Mouse (Mus musculus) natural killer cell, adult 2 months (primary cell): ENCODE measurements around the gene Atp1a4.
A peak's percentile ranks its signal among the peaks of the same experiment; 100 is the strongest.

Experiments used
- DNase-seq, 2 experiments: peaks; one replicate each; pipeline ENCODE4 v3.0.0; 2022; ENCODE audit warnings: low spot score in 2 of 2

Gene Atp1a4

GRCm38 (mm10) chr1:172219451-172220406, 38.5 kb downstream of the Atp1a4 start, which contains the start of gene Casq1:
Gene Casq1, minus strand, starts transcription at chr1:172219868.
- no peak for DNase-seq

GRCm38 (mm10) chr1:172218164-172218910, 39.9 kb downstream of the Atp1a4 start:
- no peak for DNase-seq

- peak; percentile 94 to 95 for DNase-seq
Observed at GRCm38 (mm10) chr1:172217148-172217547, 41.1 kb downstream of the Atp1a4 start.

GRCm38 (mm10) chr1:172214748-172215147, 43.5 kb downstream of the Atp1a4 start:
- no peak for DNase-seq

GRCm38 (mm10) chr1:172213771-172214170, 44.4 kb downstream of the Atp1a4 start:
- no peak for DNase-seq

- no peak for DNase-seq
Observed at GRCm38 (mm10) chr1:172212776-172213175, 45.4 kb downstream of the Atp1a4 start.

- peak in 1 of 2 experiments; percentile 18 for DNase-seq
Observed at GRCm38 (mm10) chr1:172207111-172207584, 51.1 kb downstream of the Atp1a4 start.

- DNase-seq, result peak; percentile 71 to 74
Observed at GRCm38 (mm10) chr1:172206141-172206917, 51.9 kb downstream of the Atp1a4 start, which contains the start of gene Pea15a. Gene Pea15a, minus strand, starts transcription at chr1:172206804.

GRCm38 (mm10) chr1:172205741-172206087, 52.5 kb downstream of the Atp1a4 start:
- DNase-seq, result peak; percentile 50 to 65

- DNase-seq, result no peak
Observed at GRCm38 (mm10) chr1:172204814-172205740, 53.1 kb downstream of the Atp1a4 start.

- no peak for DNase-seq
Observed at GRCm38 (mm10) chr1:172204033-172204813, 54.0 kb downstream of the Atp1a4 start.

GRCm38 (mm10) chr1:172203566-172203965, 54.6 kb downstream of the Atp1a4 start:
- DNase-seq, result no peak

- no peak for DNase-seq
Observed at GRCm38 (mm10) chr1:172202894-172203522, 55.2 kb downstream of the Atp1a4 start.

GRCm38 (mm10) chr1:172201967-172202880, 56.0 kb downstream of the Atp1a4 start:
- DNase-seq, result no peak

- DNase-seq, result no peak
Observed at GRCm38 (mm10) chr1:172200871-172201447, 57.3 kb downstream of the Atp1a4 start.

GRCm38 (mm10) chr1:172200161-172200560, 58.1 kb downstream of the Atp1a4 start:
- no peak for DNase-seq

GRCm38 (mm10) chr1:172198996-172199395, 59.2 kb downstream of the Atp1a4 start:
- no peak for DNase-seq

GRCm38 (mm10) chr1:172198316-172198715, 59.9 kb downstream of the Atp1a4 start:
- no peak for DNase-seq
